Mouse (Mus musculus): ENCODE measurements around the gene Tmc1. TPM values are rescaled to one million over a fixed set of nuclear protein-coding genes. Genes with fewer than 3 reads are reported as not detected.

Gene Tmc1
- total RNA-seq, 1 experiment from 2014 or later, result 0.10 TPM

DNA sequence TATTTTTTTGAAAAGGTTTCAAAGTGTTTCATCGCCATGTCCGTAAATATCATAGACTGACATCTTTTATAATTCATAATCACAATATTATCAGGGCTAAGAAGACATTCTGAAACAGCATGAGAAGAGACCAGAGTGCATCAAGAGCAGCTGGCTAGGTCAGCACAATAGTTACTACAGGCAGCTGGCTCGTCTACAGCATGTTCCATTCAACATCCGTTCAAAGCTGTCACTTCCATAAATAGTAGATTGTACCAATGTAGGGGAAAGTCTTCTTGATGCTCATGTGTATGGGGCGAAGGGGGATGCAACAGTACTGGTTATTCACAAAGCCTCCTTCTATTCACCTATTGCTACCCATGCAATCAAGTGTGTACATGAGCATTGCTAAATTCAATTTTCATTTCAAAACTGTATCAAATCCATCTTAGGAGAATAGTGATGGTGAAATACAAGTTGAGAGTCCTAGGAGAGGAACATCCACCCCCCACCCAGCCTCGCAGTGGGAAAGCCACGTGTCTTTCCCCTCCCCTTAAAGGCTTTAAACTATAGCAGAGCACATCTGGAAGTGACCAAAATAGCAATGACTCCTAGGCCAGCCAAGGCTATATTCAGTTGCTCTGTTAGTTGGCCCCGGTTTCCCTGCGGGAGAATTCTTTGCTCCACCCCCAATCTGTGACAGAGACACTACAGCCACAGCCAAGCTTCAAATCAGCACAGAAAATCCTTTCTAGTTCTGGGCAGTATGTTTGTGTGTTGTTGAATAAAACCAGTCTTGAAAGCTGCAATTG lies 117.8 kb downstream of the Tmc1 start:
- ATAC-seq (replicated peaks; ENCODE audit: insufficient number of reproducible peaks, low FRiP score, low TSS enrichment, poor library complexity, severe bottlenecking), result no peak

GRCm38 (mm10) chr19:20834895-20835294 lies 119.1 kb downstream of the Tmc1 start:
- ATAC-seq (replicated peaks; ENCODE audit: insufficient number of reproducible peaks, low FRiP score, low TSS enrichment, poor library complexity, severe bottlenecking), result no peak

- no peak for ATAC-seq (replicated peaks; ENCODE audit: insufficient number of reproducible peaks, low FRiP score, low TSS enrichment, poor library complexity, severe bottlenecking)
Measured at GRCm38 (mm10) chr19:20799460-20799859, 154.5 kb downstream of the Tmc1 start.

DNA sequence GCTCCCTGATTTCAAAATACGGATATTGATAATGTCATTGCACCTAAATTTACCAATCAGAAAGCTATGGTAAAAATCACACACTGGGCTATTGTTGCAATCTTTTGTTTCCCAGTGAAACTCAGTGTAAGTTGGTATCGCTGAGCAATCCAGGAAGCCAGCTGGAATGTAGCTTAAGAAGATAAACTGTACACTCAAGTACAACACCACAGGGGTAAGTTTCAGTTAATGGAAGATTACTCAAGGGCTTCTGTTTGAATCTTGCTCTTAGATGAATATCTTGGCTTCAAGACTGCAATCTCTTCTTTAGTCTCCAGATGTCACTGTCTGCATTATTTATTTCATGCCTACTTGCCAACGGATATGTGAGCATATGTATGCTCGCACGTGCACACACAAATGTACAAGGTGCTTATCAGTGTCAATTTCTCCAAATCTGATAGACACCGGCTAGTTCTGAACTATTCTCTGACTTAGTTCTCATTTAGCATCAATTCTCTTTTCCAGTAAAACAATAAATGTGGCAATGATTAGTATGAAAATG lies 156.4 kb downstream of the Tmc1 start:
- 0 out of 2 replicates have a peak, but pooled peaks have one; percentile 27 for ATAC-seq (replicated peaks; ENCODE audit: insufficient number of reproducible peaks, low FRiP score, low TSS enrichment, poor library complexity, severe bottlenecking)

DNA sequence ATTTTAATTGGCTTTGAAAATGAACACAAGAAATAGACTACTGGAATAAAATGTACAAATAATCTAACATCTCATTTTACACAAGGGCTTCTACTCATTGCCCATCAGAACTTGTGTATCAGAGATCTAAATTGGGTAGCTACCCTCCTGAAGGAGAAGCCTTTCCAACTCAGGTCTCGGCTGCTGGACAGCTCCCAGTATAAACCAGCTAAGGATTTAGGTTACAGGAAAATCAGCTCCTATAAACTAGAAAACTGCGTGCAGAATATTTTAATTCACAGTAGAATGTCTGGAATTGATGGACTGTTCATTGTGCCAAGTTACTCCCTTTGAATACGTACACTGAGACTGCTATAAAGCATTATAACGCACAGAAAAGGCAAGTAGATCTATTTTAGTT lies 158.0 kb downstream of the Tmc1 start:
- ATAC-seq (replicated peaks; ENCODE audit: insufficient number of reproducible peaks, low FRiP score, low TSS enrichment, poor library complexity, severe bottlenecking), result no peak

DNA sequence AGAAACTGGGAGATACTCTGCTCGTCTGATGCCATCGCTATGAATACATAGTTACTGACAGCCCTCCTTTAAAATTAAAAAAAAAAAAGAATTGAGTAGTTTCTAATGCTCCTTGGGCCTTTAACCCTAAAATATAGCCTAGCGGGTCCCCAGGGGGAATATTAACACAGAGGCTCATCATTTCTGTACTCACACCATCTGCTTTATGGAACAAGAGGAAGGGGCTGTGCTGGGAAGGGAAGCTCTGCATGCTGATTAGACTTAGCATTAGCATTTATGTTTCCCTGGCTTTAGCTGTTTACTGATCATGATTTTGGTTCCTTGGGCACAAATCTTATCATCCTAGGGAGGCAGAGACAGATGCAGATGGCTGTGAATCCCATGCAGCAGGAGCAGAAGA lies 159.0 kb downstream of the Tmc1 start:
- no peak for ATAC-seq (replicated peaks; ENCODE audit: insufficient number of reproducible peaks, low FRiP score, low TSS enrichment, poor library complexity, severe bottlenecking)

DNA sequence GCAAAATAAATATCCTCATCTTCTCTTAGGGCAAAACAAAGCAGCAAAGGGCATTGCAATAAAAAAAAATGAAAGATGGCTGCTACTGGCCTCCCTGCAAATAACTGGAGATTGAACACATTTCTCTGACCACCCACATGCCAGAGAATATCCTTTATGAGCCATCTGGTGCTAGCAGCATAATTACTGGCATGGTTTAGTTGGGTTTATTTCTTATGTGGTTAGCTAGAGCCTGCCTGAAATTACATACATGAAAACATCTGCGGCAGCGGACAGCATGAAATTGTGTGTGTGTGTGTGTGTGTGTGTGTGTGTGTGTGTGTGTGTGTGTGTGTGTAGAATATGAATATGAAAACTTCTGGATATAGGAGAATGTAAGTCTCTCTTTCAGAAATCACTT lies 161.2 kb downstream of the Tmc1 start:
- no peak for ATAC-seq (replicated peaks; ENCODE audit: insufficient number of reproducible peaks, low FRiP score, low TSS enrichment, poor library complexity, severe bottlenecking)

GRCm38 (mm10) chr19:20787289-20787688 lies 166.7 kb downstream of the Tmc1 start:
- ATAC-seq (replicated peaks; ENCODE audit: insufficient number of reproducible peaks, low FRiP score, low TSS enrichment, poor library complexity, severe bottlenecking), result no peak

- no peak for ATAC-seq (replicated peaks; ENCODE audit: insufficient number of reproducible peaks, low FRiP score, low TSS enrichment, poor library complexity, severe bottlenecking)
Measured at GRCm38 (mm10) chr19:20775681-20776080, 178.3 kb downstream of the Tmc1 start.

- no peak for ATAC-seq (replicated peaks; ENCODE audit: insufficient number of reproducible peaks, low FRiP score, low TSS enrichment, poor library complexity, severe bottlenecking)
Measured at GRCm38 (mm10) chr19:20773941-20774340, 180.1 kb downstream of the Tmc1 start.

GRCm38 (mm10) chr19:20764214-20764613 lies 189.8 kb downstream of the Tmc1 start:
- no peak for ATAC-seq (replicated peaks; ENCODE audit: insufficient number of reproducible peaks, low FRiP score, low TSS enrichment, poor library complexity, severe bottlenecking)

DNA sequence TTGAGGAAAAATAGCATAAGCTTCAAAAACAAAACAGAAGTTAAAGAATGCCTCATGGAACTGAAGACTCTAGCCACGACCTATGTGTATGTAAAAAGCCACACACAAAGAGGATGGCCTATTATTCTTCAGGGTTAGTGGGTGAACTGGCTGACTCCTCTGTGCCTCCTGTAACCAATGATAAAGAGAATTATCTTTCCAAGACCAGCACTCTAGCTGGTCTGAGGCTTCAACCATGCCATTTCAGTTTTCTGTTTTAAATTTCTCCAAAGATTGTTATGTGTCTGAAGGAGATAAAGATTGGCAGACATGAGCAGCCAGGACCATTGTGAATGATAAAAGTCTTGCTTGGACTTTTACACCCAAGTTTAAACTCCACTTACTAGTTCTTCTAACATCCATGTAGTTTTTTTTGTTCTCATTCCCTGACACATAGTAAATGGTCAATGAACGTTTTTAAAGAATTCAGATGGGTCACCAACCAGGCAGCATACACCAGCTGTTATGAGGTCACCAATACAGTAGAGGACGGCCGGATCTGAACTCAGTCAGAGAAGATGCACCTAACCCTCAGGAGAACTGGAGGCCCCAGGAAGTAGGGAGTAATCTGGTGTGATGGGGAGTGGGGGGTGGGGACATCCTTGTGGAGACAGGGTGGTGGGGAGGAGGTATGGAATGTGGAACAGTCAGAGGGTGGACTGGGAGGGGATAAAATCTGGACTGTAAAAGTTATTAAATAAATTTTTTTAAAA lies 192.2 kb downstream of the Tmc1 start:
- no peak for ATAC-seq (replicated peaks; ENCODE audit: insufficient number of reproducible peaks, low FRiP score, low TSS enrichment, poor library complexity, severe bottlenecking)

DNA sequence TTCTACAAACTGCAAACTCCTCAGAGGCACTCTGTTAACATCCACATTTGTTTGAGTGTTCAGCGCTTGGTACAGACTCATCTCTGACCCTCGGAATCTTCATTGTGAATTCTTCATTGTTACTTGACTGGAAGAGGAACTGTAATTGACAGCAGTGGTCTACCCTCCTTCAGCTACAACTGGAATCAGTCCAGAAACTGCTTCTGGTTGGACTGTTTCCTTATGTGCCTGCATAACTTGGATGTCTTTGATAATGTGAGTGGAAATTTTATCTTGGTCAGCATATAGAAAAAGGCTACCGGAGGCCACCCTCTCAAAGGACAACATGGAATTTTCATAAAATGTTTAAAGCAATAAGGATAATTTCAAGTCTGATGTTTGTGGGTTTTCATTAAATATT lies 192.9 kb downstream of the Tmc1 start:
- ATAC-seq (replicated peaks; ENCODE audit: insufficient number of reproducible peaks, low FRiP score, low TSS enrichment, poor library complexity, severe bottlenecking), result no peak

DNA sequence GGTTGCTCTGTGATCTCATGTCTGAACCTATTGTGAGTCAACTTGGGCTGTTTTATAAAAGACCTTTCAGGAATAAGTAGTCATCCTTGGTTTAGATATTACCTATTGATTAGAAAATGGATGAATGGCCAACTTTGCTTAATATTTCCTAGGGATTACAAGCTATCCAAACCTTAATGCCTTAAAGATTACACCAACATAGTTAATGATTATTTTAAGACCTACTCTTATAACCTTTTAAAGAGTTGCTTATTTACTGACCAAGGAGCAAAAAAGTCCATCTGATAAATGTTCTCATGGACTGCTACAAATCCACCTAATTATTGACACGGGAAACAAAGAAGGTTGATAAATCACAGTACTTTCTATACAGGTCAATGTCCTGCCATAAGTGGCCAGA lies 209.4 kb downstream of the Tmc1 start:
- ATAC-seq (replicated peaks; ENCODE audit: insufficient number of reproducible peaks, low FRiP score, low TSS enrichment, poor library complexity, severe bottlenecking), result no peak

Other genes starting within 250 kb of the Tmc1 start
- not detected in 3 replicates for gene Aldh1a7, start 226.6 kb downstream of the Tmc1 start, total RNA-seq (2017)